Mouse (Mus musculus) ovary, postnatal 10 days (tissue): Measurements from ENCODE around the gene Dhrs7c.

Experiments
- DNase-seq: peaks from one replicate; pipeline ENCODE4 v3.0.0; 2022; ENCODE audit warnings: low spot score

Gene Dhrs7c

DNA sequence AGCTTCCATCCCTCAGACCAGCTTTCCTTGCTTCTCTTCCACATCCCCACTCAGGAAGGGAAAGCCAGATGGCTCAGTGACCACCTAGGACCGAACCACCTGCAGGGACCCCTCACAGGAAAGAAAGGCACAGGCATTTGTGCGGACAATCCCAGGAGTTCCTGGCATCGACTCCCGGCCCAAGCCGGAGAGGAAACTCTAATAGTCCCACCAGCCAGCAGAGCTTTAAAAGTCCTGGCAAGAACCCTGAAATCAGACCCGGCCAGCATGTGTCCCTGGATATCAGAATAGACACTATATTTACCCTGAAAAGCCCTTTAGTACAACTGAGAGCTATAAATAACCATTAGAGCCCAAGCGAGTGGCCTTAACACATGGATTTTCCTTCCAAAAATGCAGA is at the start of gene Dhrs7c:
Gene Dhrs7c (plus strand): TSS at position 257 of the 400 bp plus-strand sequence.
- DNase-seq: no peak

DNA sequence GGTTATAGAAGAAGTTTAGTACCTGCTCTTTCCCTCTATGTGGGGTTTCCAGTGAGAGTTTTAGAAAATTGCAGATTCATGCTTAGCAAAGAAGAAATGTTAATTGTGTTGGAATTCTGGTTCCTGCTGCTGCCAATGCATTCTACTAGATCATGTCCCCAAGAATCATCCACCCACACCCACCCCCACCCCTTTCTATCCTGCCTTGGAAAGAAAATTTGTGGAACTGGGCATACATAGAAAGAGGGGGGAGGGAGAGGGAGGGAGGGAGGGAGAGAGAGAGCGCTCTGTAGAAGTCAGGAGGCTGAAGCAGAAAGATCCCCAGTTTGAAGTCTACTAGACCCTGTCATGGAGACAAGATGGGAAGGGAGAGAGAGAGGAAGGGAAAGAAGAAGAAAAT is 41.7 kb upstream of the Dhrs7c start:
- DNase-seq: no peak

DNA sequence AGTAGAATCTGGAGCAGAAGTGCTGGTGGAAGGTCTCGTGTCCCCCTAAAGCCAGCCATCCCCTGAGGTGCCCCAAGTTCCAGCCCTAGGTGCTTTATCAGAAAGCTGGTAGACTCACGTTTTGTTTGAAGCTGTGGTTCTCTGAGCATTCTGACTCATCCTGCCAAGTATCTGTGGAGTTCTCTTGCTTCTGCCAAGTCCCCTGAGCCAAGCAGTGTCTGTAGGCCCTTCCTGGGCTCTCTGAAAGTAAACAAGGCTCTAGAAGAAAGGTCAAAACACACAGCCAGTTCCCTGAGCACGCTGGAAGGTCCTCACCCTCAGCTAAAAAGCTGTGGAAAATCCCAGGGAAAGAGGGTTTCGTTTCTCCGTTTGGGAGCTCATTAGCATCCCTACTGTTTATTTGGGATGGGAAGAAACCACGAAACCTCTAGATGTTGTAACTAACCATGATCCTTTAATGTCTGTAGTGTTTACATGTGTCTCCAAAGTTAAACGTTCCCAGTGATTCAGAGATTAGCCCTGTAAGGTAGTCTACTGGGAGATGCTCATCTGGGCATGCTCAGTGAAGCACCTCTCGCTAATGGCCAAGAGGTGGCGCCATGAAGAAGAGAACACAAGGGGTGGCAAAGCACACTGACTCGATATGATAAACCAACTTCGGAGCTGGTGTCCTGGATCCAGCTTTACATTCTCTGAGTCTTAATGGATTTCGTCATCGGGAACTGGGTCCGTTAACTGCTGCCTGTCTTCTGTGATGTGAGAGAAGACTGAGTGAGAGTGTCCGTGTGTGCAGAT is 40.4 kb upstream of the Dhrs7c start:
- DNase-seq: no peak

DNA sequence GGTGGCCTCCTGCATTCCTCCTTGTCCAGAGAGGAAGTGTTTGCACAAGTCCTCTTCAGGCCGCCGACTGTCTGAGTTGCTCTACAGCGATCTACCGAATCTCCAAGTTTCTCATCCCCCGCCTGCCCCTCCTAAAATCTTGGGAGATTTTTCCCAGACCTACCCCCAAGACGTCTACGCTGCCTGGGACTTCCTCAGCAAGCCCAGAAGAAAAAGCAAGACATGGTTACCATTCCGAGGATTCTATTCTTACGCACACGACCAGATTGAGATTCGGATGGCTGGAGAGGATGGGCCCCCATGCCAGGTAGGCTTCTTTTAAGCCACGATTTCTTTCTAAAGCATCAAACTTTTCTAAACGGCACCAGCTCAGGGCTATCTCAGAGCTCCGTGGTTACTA is 26.9 kb upstream of the Dhrs7c start, which contains the start of gene Glp2r:
Gene Glp2r (minus strand): TSS at position 101 of the 400 bp plus-strand sequence.
- no peak for DNase-seq

DNA sequence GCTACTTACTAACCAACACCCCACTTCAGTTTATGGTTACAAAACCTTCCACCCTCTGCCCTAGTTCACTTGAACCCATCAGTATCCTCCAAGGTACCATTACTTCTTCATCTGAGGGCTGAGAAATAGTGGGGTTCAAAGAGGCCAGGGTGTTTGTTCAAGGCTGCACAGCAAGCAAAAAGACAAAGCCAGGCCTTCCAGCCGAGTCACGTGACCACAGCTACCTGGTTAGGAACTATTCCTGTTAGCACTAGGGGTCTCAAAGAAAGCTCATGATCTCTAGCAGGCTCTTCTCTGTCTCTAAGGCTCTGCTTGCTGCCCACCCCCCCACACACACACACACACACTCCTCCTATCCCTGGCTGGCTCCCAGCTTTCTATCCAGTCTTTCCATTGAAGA is 26.3 kb upstream of the Dhrs7c start:
- DNase-seq: no peak

DNA sequence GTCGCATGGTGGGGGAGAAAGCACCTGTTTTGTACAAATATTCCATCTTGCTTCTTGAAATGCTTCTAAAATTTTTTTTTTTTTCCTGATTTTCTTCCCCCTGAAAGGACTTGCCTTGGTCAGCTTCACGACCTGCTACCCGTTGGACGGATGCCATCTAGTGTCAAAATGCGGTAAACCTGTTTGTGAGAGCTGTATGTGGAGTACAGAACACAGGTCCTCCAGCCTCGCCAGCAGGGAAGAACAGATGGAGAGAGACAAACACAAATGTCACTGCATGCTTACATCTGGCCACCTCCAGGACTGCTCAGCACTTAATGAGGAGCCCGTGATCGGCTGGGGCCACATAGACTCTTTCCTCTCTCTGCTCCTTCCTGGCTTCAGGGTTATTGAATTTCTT is 25.4 kb upstream of the Dhrs7c start:
- no peak for DNase-seq

DNA sequence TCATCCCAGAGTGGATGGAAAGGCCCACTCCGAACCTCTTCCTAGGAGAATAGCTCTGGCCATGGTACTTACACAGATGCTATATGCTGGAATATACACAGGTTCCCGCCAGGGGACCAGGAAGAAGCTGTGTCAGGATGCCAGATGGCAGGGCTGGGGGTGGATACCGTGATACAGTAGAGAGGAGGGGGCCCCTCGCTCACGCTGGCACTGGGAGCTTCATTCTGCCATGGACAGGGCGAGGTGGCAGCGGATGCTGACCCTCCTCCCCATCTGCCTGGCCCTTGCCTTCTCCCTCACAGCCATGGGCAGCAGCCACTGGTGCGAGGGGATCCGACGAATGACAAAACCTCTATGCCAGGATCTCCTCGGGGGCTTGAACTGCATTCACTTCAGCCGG is 23.6 kb upstream of the Dhrs7c start, which contains the start of gene Gsg1l2:
Gene Gsg1l2 (plus strand): TSS at position 230 of the 400 bp plus-strand sequence.
- DNase-seq: no peak

DNA sequence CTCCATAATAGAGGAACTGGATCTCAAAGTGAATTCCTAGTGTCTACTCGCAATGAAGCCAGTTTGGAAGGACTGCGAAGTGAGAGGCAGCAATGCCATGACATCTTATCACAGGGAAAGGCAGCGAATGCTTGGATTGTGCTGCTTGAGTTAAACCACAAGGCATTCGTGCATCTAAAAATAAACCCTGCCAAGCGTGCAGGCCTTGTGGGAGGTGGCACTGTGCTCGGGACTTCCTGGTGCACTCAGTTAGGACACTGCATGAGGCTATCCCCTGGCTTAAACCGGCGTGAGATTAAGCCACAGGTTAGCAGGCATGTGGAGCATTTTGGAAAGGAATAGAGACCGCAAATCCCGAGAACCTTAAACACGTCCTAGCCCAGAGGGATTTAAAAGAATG is 7.8 kb upstream of the Dhrs7c start:
- DNase-seq: no peak

DNA sequence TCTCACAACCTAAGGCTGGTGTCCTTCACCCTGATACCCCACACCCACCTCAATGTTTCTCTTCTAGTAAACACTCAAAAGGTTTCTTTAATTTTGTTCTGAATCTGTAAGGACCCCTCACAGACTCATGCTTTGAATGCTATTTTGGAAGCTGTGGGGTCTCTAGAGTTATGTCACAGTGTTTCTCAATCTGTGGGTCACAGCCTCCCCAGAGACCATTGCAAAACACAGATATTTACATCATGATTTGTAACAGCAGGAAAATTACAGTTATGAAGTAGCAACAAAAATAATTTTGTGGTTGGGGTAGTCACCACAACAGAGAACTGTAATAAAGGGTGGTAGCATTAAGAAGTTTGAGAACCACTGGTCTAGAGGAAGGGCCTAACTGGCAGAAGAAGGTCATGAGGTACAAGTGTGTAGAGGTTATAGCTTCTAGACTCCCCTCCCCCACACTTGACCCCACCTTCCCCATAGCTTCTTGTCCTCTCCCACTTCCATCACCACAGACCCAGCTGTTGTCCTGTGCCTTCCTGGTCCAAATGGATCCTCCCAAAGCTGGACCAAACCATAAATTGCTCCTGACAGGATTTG is 2.2 kb downstream of the Dhrs7c start:
- DNase-seq: no peak

DNA sequence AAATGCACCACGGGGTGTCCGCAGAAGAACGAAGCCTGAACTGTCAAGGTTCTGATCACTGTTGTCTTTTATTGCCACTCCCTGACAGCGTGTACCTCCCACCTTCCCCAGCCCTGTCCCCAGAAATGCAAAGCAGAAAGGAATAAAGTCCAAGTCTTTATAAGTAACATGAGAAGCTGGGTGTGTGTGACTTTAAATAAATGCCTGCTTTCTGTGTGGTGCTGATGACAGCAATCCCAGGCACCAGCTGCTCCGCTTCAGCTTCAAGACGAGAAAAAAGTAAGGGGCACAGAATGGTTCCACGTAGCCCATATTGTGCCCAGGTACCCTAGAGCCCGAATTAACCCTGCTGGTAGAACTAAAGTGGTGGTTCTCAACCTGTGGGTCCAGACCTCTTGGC is 3.2 kb downstream of the Dhrs7c start:
- DNase-seq: no peak

DNA sequence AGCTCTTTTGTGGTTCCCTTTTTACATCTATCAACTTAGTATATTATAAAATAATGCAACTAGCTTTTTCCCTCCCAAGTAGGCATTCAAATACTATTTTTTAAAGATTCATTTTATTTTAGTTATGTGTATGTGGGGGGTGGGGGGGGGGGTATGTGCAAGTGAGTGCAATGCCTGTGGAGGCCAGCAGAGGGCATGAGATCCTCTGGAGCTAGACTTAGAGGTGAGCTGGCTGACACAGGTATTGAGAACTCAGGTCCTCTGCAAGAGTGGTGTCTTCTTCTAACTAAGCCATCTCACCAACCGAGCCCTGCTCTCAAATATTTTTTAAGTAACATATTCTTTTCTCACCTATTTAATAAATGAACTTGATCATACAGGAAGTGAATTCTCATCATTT is 7.6 kb downstream of the Dhrs7c start:
- no peak for DNase-seq

DNA sequence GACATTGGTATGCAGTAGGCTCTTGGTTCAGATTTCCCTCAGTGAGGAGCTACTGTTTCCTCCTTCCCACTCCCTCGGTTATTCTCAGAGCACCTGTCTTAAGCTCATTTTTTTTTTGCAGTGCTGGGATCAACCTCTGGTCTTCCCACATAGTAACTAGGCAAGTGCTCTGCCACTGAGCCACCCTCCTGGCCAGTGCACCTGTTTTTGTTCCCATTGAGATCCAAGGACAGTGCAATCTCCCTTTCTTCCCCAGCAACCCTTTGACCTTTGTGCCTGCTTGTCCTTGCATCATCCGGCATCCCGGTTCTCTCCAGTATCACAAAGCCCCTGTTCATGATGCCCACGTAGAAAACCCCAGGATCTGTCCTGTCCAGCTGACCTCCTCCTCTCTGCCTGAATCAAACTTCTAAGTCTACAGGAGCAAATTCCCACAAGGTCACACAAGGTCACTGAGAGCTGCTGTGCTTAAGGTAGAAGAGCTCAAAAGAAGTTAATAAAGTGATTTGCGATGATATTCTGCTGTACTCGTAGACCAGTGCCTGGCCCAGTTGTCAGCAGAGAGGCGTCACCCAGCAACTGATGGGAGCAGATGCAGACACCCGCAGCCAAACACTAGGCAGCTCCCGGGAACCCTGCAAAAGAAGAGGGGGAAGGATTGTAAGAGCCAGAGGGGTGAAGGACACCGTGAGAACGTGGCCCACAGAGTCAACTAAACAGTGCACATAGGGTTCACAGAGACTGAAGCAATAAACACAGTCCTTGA is 9.0 kb downstream of the Dhrs7c start:
- DNase-seq: no peak

DNA sequence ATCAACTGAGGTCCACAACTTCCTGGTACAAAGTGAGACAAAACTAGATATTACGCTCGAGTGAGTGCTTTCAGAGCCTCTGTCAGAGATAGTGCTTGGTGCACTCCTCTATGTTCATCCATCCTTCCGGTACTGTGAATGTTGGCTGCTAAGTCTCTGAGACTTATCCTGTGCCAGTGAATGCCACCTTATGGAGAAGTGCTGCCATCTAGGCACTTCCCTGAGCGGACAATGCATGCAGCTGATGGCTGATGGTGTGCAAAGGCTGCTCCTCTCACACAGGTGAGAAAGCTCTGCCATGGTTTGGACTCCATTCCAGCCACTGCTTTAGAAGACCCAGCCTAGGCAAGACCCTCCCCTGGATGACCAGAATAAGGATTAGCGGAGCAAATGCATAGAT is 10.1 kb downstream of the Dhrs7c start:
- no peak for DNase-seq

DNA sequence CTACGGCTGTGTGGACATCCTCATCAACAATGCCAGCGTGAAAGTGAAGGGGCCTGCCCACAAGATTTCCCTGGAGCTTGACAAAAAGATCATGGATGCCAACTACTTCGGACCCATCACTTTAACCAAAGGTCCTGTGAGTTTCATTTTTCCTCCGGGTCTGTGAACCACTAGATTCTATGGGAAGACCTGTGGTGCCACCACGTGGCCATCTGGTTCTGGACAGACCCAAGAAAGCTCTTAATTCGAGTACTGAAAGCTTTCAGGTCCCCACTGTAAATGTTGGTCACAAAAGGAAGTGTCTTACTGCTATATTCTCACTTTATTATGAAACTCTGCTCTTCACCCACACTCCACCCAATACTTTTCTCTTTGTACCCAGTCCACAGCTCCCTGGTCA is 13.5 kb downstream of the Dhrs7c start:
- DNase-seq: no peak

DNA sequence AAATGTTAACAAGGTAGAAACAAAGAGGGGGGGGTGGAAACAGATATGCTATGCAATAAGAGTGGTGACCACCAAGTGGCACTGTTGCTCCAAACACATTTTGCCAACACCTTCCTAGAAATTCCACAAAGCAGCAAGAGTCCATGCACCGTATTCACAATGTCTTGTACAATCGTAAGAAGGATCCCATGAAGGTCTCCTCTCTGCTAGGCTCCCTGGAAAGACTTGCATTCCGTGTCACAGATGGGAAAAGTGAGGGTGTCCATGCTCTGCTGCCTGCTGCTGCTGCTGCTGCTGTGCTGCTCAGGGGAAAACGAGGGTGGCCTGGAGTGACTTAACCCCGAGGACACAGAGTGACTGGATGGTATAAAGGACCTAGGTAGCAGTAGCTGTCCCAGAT is 21.6 kb downstream of the Dhrs7c start:
- no peak for DNase-seq

DNA sequence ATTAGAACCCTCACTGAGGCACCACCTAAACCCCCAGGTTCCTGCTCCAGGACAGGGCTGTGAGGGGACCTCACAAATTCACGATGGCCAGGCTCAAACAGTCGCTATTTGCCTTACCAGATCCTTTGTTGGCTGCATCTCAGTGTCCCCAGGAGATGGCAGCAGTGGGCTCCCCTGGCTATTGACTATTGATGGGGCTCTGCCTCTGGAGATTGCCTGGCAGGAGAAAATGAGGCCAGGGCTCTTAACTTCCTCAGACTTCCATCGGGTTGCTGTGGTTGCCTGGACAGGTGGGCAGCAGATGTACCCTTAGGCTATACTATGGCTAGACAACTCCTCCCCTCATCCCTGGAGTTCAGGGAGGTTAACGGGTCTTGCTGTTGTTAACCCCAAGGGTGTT is 22.2 kb downstream of the Dhrs7c start:
- DNase-seq: no peak

DNA sequence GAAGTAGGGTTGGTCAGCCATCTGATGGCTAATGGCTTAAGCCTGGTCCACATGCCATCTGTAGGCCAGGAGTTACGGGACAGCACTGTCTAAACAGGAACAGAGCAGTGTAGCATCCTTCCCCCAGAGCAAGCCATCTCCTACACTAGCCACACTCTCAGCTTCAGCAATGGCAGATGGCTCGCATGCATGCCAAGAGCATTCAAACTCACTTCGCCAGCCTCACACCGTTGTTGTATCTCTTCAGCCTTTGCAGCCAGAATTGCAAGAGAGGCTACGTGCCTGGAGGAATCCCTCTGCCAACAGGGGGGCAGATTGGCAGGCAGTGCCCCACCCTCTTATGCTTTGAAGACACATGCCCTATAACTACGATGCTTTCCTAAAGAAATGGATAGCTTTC is 23.6 kb downstream of the Dhrs7c start:
- no peak for DNase-seq

DNA sequence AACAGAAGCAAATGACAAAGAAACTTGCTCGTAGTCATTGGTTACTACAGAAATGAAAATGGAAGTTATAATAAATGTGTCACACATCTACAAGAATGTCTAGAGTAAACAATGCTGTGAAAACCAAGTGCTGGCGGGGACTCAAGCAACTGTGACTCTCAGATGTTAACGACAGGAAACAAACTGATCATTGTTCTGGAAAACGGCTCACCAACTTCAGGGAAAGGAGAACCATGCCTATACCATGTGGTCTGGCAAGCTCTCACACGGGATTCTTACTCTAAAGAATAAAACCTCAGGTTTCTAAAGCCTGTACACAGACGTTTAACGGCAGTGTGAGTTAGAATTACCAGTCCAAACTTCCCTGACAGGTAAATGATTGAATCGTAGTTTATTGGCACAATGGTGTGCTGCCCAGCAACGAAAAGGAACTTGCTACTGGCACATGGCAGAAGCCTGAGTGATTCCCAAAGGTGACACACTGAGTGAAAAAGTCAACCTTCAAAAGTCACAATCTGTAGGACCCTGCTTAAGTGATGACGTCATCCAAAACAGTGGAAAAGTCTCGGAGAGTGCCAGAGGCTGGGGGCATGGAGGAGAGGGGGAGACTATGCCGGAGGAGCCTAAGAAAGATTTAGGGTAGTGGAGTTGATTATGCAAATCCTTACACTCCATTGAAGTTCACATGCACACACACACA is 30.5 kb downstream of the Dhrs7c start:
- DNase-seq: no peak

DNA sequence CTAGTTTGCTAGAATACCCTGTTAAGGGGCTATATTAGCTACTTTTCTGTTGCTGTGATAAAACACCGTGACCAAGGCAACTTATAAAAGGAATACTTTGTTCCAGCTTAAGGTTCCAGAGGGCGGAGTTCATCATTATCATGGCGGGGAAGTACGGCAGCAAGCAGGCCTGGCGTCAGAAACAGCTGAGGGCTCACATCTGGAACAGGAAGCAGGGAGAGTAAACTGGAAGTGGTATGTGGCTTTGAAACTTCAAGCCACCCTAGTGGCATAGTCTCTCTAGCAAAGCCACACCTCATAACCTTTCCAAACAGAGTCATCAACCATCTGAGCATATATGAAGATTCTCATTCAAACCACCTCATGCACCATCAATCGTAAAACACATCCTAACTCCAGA is 31.5 kb downstream of the Dhrs7c start:
- no peak for DNase-seq

DNA sequence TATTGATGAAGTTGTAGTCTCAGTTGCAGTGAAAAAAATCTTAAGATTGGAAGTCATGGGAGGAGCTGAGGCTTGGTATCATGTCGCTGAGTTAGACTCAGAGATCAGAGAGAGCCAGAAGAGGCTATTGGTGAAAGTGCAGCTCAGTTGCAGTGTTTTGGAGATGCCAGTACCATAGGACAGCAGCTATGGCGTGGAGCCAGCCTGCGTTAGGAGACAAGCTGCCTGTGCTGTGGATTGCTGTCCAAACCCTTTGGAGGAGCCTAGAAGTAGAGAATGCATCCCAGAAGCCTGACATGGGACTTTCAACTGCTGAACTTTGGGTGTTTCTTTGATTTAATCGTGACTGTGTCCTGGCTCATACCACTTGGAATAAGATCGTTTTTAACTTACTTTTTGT is 33.8 kb downstream of the Dhrs7c start:
- DNase-seq: no peak

DNA sequence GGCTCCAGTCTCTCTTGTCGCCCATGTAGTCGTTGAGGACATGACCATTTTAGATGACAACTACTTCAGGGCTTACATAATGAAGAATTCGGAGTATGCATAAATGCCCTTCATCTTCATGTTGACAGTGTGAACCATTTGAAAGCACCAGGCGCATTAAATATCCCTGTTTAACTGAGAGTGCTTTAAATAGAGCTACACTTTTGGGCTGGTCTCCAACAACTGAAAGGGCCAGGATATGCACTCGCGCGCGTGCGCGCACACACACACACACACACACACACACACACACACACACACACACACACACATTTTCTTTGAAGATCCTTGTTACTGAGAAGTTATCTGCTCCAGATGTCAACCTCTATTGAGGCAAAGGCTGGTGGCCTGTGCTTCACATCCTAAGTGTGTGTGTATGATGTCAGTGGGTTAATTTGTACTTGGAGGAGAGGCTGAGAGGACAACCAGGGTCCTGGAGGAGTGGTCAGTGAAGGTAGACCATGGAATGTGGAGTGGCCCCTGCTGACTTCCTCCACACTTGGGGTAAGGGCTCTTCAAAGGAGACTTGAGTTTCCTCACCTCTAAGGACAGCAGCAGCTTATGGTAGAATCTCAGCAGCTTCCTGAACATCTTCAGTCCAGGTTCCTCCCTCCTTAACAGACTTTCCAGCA is 37.6 kb downstream of the Dhrs7c start:
- no peak for DNase-seq

DNA sequence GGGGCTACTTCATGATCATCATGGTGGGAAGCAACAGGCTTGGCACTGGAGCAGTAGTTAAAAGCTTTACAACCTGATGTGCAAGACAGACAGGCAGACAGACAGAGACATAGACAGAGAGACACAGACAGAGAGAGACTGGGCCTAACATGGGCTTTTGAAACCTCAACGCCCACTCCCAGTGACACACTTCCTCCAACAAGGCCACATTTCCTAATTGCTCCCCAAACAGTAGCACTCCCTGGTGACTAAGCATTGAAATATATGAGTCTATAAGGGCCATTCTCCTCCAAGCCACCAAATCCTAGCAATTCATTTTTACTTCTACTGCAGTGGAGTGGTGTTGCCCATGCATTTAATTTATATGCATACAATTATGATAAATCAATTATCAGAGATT is 41.8 kb downstream of the Dhrs7c start:
- DNase-seq: no peak
